Mouse (Mus musculus): ENCODE data around the gene Foxe1.

GRCm38 (mm10) chr4:46371030-46371429 lies 27.6 kb downstream of the Foxe1 start:
- TF ChIP-seq GATA1 (IDR thresholded peaks at IDR 0.05; ENCODE audit: borderline replicate concordance, low read length) = no peak
- no peak for TF ChIP-seq FLI1 (IDR thresholded peaks at IDR 0.05; ENCODE audit: low read length)
